Mouse (Mus musculus) liver, embryonic 14.5 days (tissue): ENCODE measurements around the gene Coch.

Experiments used
- CTCF ChIP-seq: IDR thresholded peaks from 2 replicates; pipeline ENCODE4 v1.5.1; 2016; ENCODE audit warnings: antibody characterized with exemption, low read depth, control low read depth
- EP300 ChIP-seq: IDR thresholded peaks from 2 replicates; pipeline ENCODE4 v1.6.1; 2016; ENCODE audit warnings: antibody characterized with exemption, low read depth

GRCm38 (mm10) chr12:51606138-51606537 lies 13.0 kb downstream of the Coch start:
- TF ChIP-seq CTCF = no peak
- TF ChIP-seq EP300 = no peak
